Mouse (Mus musculus) adipocyte (in vitro differentiated cells): Measurements from ENCODE around the gene Fmnl2.

Source experiments
- DNase-seq: peaks from one replicate; pipeline ENCODE4 v3.0.0-alpha.2; 2016; ENCODE audit warnings: low spot score

The Fmnl2 gene

GRCm38 (mm10) chr2:52857611-52858528, at the start of gene Fmnl2:
Fmnl2 (plus strand) TSS chr2:52857860.
- DNase-seq = peak; percentile 72

GRCm38 (mm10) chr2:52809988-52810387, 47.7 kb upstream of the Fmnl2 start:
- DNase-seq = no peak

- DNase-seq = no peak
Observed at GRCm38 (mm10) chr2:52811691-52812090, 46.0 kb upstream of the Fmnl2 start.

- no peak for DNase-seq
Observed at GRCm38 (mm10) chr2:52817341-52817740, 40.3 kb upstream of the Fmnl2 start.

GRCm38 (mm10) chr2:52818944-52819343, 38.7 kb upstream of the Fmnl2 start:
- DNase-seq = no peak

- no peak for DNase-seq
Observed at GRCm38 (mm10) chr2:52822214-52822613, 35.4 kb upstream of the Fmnl2 start.

GRCm38 (mm10) chr2:52828077-52828476, 29.6 kb upstream of the Fmnl2 start:
- no peak for DNase-seq

GRCm38 (mm10) chr2:52830513-52830912, 27.1 kb upstream of the Fmnl2 start:
- no peak for DNase-seq

GRCm38 (mm10) chr2:52831585-52831984, 26.1 kb upstream of the Fmnl2 start:
- DNase-seq = no peak

GRCm38 (mm10) chr2:52835726-52836125, 21.9 kb upstream of the Fmnl2 start:
- DNase-seq = no peak

GRCm38 (mm10) chr2:52839074-52839473, 18.6 kb upstream of the Fmnl2 start:
- DNase-seq = no peak

- DNase-seq = no peak
Observed at GRCm38 (mm10) chr2:52839868-52840267, 17.8 kb upstream of the Fmnl2 start.

GRCm38 (mm10) chr2:52843861-52844260, 13.8 kb upstream of the Fmnl2 start:
- DNase-seq = no peak

GRCm38 (mm10) chr2:52844936-52845752, 12.5 kb upstream of the Fmnl2 start:
- peak; percentile 51 for DNase-seq

GRCm38 (mm10) chr2:52846506-52846905, 11.2 kb upstream of the Fmnl2 start:
- no peak for DNase-seq

GRCm38 (mm10) chr2:52849092-52849491, 8.6 kb upstream of the Fmnl2 start:
- DNase-seq = no peak

GRCm38 (mm10) chr2:52858529-52859465, 1.1 kb downstream of the Fmnl2 start:
- peak; percentile 66 for DNase-seq

- DNase-seq = peak; percentile 50
Observed at GRCm38 (mm10) chr2:52859466-52859840, 1.8 kb downstream of the Fmnl2 start.

- peak; percentile 61 for DNase-seq
Observed at GRCm38 (mm10) chr2:52860111-52860775, 2.6 kb downstream of the Fmnl2 start.

GRCm38 (mm10) chr2:52862046-52862759, 4.5 kb downstream of the Fmnl2 start:
- DNase-seq = no peak

- DNase-seq = peak; percentile 29
Observed at GRCm38 (mm10) chr2:52862760-52863124, 5.1 kb downstream of the Fmnl2 start.
